Mouse (Mus musculus) right cerebral cortex, adult 18-20 months (tissue): Measurements from ENCODE around the gene Tmem150c.

Experiments
- DNase-seq: peaks from one replicate; pipeline ENCODE4 v3.0.0; 2022; ENCODE audit warnings: mixed read lengths

Gene Tmem150c

GRCm38 (mm10) chr5:100096955-100097354 lies 62.7 kb downstream of the Tmem150c start:
- DNase-seq, result no peak

GRCm38 (mm10) chr5:100091602-100092001 lies 68.0 kb downstream of the Tmem150c start:
- no peak for DNase-seq

GRCm38 (mm10) chr5:100091263-100091594 lies 68.4 kb downstream of the Tmem150c start:
- no peak for DNase-seq

- DNase-seq, result no peak
Observed at GRCm38 (mm10) chr5:100090515-100091262, 68.9 kb downstream of the Tmem150c start.

GRCm38 (mm10) chr5:100085097-100085496 lies 74.5 kb downstream of the Tmem150c start:
- DNase-seq, result no peak

- no peak for DNase-seq
Observed at GRCm38 (mm10) chr5:100083953-100084562, 75.5 kb downstream of the Tmem150c start.

GRCm38 (mm10) chr5:100082006-100082405 lies 77.6 kb downstream of the Tmem150c start:
- DNase-seq, result no peak

- DNase-seq, result no peak
Observed at GRCm38 (mm10) chr5:100079931-100080275, 79.7 kb downstream of the Tmem150c start.

- DNase-seq, result peak; percentile 29
Observed at GRCm38 (mm10) chr5:100079040-100079930, 80.3 kb downstream of the Tmem150c start.

GRCm38 (mm10) chr5:100074571-100074970 lies 85.0 kb downstream of the Tmem150c start:
- DNase-seq, result peak; percentile 43

GRCm38 (mm10) chr5:100072557-100072956 lies 87.1 kb downstream of the Tmem150c start:
- DNase-seq, result no peak

GRCm38 (mm10) chr5:100071541-100071940 lies 88.1 kb downstream of the Tmem150c start:
- DNase-seq, result no peak

- peak; percentile 79 for DNase-seq
Observed at GRCm38 (mm10) chr5:100070255-100070654, 89.4 kb downstream of the Tmem150c start.

- DNase-seq, result no peak
Observed at GRCm38 (mm10) chr5:100069526-100069925, 90.1 kb downstream of the Tmem150c start.

- no peak for DNase-seq
Observed at GRCm38 (mm10) chr5:100067579-100067978, 92.0 kb downstream of the Tmem150c start.

- no peak for DNase-seq
Observed at GRCm38 (mm10) chr5:100060876-100061275, 98.7 kb downstream of the Tmem150c start.

- no peak for DNase-seq
Observed at GRCm38 (mm10) chr5:100059326-100059725, 100.3 kb downstream of the Tmem150c start.

- no peak for DNase-seq
Observed at GRCm38 (mm10) chr5:100058729-100059128, 100.9 kb downstream of the Tmem150c start.

GRCm38 (mm10) chr5:100057461-100058209 lies 102.0 kb downstream of the Tmem150c start:
- no peak for DNase-seq

GRCm38 (mm10) chr5:100055866-100056369 lies 103.7 kb downstream of the Tmem150c start:
- DNase-seq, result no peak

- DNase-seq, result no peak
Observed at GRCm38 (mm10) chr5:100054807-100055547, 104.6 kb downstream of the Tmem150c start.

- peak; percentile 38 for DNase-seq
Observed at GRCm38 (mm10) chr5:100052728-100053127, 106.9 kb downstream of the Tmem150c start.
